Mouse (Mus musculus) 416B (cell line): ENCODE measurements at regions not wholly inside any gene's neighbourhood (a gene's known extent, or its start where the extent isn't known, plus 50 kb on each side); places are given as distances from the start of the nearest gene placed in this dataset.
"Not testable (repeated sequence)": the region's sequence is repeated elsewhere in the genome, so short reads cannot be mapped to it uniquely, and the experiment has no call there.

ENCODE experiments used
- DNase-seq: peaks from one replicate; pipeline ENCODE4 v3.0.0; 2011; ENCODE audit warnings: low read depth

- no peak for DNase-seq
Observed at GRCm38 (mm10) chr13:81008864-81009766, 125.9 kb downstream of the Arrdc3 start.

DNA sequence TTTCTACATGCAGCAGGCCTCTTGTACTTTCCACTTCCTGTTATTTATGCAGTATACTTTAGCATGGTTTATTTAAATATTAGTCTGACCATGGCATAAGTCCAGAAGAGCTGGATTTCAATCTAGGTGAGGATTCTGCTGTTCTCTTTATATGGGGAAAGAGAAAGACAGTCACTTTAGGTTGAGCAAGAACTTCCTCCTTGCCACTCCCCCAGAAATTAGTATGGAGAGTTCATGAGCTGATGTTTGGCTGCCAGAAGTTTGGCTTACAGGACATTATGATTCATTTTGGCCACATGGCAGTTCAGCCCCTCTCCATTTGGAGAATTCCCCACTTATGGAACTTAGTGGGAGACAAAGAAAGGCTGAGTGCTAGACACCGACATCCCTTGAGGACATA, 130.8 kb downstream of the Arrdc3 start:
- peak; percentile 17 for DNase-seq

DNA sequence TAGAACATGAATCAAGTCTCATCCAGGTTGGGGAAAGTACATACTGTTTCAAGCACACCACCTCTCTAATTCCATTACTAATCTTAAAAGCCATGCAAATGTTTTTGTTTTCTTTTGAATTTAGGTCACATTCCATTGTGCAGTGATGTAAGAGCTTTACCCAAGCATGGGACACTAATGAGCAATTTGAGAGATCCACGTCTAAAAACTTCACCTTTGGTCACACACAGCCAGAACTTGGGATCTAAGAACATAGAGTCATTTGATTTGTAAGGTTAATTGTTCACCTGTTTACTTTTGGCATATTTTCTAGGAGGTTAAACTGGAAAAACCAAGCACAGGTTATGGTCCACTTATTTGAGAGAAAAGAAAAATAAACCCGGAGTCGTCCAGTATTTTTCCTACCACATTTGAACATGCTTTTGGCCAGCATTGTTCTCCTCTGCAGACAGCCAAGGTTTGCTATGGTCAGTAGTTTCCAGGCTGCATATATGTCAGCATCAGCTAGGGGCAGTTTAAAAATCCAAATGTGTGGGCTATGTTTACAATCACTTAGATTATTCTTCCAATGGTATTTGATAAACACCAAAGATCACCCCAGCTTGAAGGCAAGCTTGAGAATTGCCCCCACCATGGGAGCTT, 137.0 kb downstream of the Arrdc3 start:
- no peak for DNase-seq

DNA sequence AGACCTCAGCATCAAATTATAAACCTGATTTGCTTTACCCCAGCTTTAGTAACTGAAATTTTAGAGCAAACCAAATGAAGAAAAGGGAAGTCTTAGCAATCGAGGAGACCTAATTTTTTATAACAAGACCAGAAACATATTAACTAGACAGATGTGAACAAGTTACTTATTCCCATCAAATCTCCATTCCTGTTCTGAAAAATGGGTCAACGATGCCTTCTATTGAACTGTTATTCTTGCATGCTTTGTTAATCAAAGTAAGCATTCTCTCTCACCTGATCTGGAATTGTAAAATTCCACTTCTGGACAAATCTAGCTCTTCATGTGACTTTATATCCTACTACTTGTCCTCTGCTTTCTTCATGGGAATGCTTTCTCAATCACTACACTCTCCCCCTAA, 137.6 kb downstream of the Arrdc3 start:
- DNase-seq: no peak

DNA sequence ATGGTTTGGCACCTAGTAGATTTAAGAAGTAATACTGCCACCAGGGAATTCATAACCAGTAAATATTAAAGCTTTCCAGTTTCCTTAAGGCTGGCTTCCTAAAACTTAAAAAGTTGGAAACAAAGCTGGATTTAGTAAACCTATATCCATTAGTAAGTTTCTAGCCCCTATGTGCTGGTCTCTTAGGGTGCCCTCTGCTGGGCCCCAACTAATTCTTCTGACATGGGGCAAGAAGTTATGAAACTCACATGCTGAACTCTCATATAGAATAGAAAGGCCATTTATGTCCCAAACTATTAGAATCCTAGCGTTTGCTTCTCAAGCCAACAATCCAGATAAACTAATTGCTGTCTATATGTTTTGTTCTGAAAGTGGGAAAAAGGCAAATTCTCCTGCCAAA, 139.2 kb downstream of the Arrdc3 start:
- DNase-seq: peak; percentile 58

GRCm38 (mm10) chr13:81025241-81025760, 142.1 kb downstream of the Arrdc3 start:
- DNase-seq: not testable (repeated sequence)

DNA sequence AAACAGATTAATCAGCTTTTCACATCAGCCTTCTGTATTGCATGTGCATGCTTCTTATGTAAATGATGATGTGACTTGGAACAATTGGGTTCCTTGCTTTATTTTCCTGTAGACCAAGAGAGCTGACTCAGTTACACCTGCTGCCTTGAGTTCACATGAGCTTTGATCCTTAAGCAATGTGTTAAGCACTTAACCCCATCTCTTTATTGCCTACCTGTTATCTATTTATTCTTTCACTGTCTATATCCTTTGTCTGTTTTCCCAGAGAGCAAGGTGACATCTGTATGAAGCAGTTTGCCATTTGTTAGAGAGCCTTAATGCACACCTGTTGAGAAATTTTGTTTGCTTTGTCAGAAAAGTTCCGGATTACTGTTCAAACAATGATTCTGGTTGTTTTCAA, 154.1 kb downstream of the Arrdc3 start:
- DNase-seq: no peak

- DNase-seq: no peak
Observed at GRCm38 (mm10) chr13:81038736-81039135, 155.6 kb downstream of the Arrdc3 start.

DNA sequence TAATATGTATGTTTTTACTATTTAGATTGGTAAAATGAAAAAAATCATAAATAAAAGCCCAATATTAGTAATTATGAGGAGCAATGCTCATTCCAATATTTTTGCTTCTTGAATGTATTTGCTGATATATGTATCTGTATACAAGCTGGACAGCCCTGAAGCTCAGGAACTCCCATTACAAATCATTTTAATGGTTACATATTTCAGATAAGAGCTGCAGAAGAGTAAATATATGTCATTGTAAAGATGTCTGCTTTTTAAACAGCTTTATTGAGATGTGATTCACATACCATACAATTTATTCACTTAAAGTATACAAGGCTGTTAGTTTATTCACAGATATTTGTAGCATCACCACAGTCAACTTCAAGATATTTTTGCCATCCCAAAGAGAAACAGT, 157.3 kb downstream of the Arrdc3 start:
- DNase-seq: no peak

DNA sequence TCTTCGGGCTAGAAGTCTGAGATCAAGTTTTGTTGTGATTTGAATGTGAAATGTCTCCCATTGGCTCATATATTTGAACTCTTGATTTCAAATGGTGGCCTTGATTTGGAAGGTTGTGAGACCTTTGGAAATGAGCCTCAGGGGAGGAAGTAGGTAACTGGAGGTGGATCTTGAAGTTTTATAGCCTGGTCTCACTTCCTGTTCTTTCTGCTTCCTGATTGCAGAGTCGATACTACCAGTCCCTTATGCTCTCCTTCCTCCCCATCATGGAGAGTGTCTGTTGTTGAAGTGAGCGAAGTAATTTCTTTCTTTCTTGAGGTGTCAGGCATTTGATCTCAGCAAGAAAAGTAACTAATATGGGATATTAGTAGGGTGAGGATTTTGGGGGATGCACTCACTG, 158.5 kb downstream of the Arrdc3 start:
- no peak for DNase-seq
